Mouse (Mus musculus) intestine, embryonic 14.5 days (tissue): ENCODE results near the gene Fam13c. TPM values are rescaled to one million over a fixed set of nuclear protein-coding genes. Genes with fewer than 3 reads are reported as not detected.
A peak's percentile ranks its signal among the peaks of the same experiment; 100 is the strongest.

Experiments used
- ATAC-seq: fragments of 200-750 bp; cut with Nextera tagmentation; replicated peaks from 2 replicates; pipeline ENCODE4 v1.8.0; 2017; ENCODE audit warnings: low read depth, moderate number of reproducible peaks, moderate TSS enrichment, moderate library complexity; ENCODE audit not compliant: low FRiP score, low TSS enrichment
- DNase-seq: peaks from one replicate; pipeline ENCODE4 v3.0.0-alpha.2; 2018; ENCODE audit warnings: low spot score
- H3K27ac ChIP-seq: fragments of 300-500 bp; sonication (generic); 2 replicates; pipeline ENCODE4 v1.5.1; 2014; ENCODE audit warnings: low read depth, mild to moderate bottlenecking, control low read depth
- H3K27me3 ChIP-seq: fragments of 300-500 bp; sonication (generic); replicated peaks from 2 replicates; pipeline ENCODE4 v1.6.1; 2014; ENCODE audit warnings: low read length, control low read depth; ENCODE audit not compliant: control insufficient read depth, insufficient read depth
- H3K36me3 ChIP-seq: fragments of 300-500 bp; sonication (generic); 2 replicates; pipeline ENCODE4 v1.6.1; 2014; ENCODE audit warnings: low read length, control low read depth; ENCODE audit not compliant: control insufficient read depth, insufficient read depth
- H3K4me1 ChIP-seq: fragments of 300-500 bp; sonication (generic); replicated peaks from 2 replicates; pipeline ENCODE4 v1.6.1; 2014; ENCODE audit warnings: low read length, control low read depth, mixed read lengths; ENCODE audit not compliant: control insufficient read depth, insufficient read depth
- H3K4me2 ChIP-seq: fragments of 300-500 bp; sonication (generic); 2 replicates; pipeline ENCODE4 v1.6.1; 2014; ENCODE audit warnings: low read length
- H3K4me3 ChIP-seq: fragments of 300-500 bp; sonication (generic); 2 replicates; pipeline ENCODE4 v1.5.1; 2014; ENCODE audit warnings: low read depth, low read length, control low read depth, mixed read lengths
- H3K9ac ChIP-seq: fragments of 300-500 bp; sonication (generic); 2 replicates; pipeline ENCODE4 v1.6.1; 2014; ENCODE audit warnings: mild to moderate bottlenecking, low read length
- H3K9me3 ChIP-seq: fragments of 300-500 bp; sonication (generic); 2 replicates; pipeline ENCODE4 v1.6.1; 2016; ENCODE audit warnings: low read length, control low read depth; ENCODE audit not compliant: control insufficient read depth
- WGBS: fragments of 180-500 bp; shearing (Covaris S2); extraction: QIAGEN DNeasy Blood & Tissue Kit; methylation state at CpG from one replicate; pipeline ENCODE4 v1.1.7; 2014; 5-methylcytosine and 5-hydroxymethylcytosine counted together
- polyA plus RNA-seq: library from polyadenylated mRNA; unstranded; fragments of >200 nt; fragmentation: Nextera tagmentation; extraction: Ambion mirVana; gene quantifications from 2 replicates; pipeline ENCODE4 v1.2.1, GENCODE M21; 2014

Fam13c gene
- polyA plus RNA-seq, 1 experiment from 2014 or later = 9.7 TPM

DNA sequence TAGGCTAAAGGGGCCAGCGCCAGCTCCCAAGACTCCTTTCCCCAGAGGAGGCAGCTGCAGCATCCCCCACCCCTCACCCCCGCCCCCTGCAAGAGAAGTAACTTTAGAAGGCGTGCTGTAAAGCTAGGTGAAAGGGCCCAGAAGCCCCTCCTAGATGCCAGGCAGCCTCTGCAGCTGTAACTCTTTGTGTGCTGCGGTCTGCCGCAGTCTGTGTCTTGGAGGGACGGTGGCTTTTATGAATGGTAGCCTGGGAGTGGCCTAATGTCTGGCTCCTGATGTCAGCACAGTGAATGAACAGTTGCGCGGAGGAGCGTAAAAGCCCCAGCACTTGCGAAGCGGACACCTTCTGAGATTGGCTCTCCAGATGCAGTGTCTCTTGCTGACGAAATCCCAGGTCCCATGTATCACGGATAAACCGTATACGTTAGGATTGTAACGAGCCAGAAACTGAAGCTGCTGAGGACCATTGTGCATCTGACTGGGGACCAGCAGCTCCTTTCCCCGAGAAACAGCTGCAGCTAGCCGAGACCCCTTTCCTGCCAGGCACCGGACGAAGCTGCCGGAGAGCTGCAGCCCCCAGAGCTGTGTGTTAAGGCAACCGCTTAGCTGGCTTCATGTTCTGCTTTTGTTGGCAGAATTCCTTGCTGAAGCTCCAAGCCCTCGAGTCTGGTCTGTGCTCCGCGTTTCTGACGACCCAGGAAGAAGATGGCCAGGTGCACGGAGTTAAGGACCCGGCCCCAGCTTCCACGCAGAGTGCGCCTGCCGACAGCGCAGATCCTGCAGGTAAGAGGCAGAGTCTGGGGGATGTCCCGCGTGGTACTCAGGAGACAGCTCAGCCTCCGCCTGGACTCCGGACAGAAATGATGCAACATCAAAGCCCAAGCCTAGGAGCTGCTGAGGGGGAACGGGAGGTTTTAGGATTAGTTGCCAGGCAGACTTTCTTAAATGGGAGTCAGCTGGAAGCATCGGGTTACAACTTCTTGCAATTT, 80.2 kb downstream of the Fam13c start:
- H3K27ac ChIP-seq = no peak overlapping the region; the same call in 1 of the 2 replicates
- H3K36me3 ChIP-seq = no peaks in the 10 kb centered on the region
- no peaks in the 10 kb centered on the region for H3K27me3 ChIP-seq
- peak overlapping the region; percentile 41 for H3K4me3 ChIP-seq
- 0 out of 2 replicates have a peak, but pooled peaks cover under 1% of the 10 kb centered on the region for H3K9me3 ChIP-seq
- peak; percentile 73 for DNase-seq
- H3K4me1 ChIP-seq = peaks cover 5% of the 10 kb centered on the region; the same call in 1 of the 2 replicates
- 1% methylated on average over 38 of the region's 38 CpGs for WGBS
- peak overlapping the region; percentile 30 for H3K9ac ChIP-seq
- H3K4me2 ChIP-seq = peak overlapping the region; percentile 90
- ATAC-seq = peak; percentile 62

DNA sequence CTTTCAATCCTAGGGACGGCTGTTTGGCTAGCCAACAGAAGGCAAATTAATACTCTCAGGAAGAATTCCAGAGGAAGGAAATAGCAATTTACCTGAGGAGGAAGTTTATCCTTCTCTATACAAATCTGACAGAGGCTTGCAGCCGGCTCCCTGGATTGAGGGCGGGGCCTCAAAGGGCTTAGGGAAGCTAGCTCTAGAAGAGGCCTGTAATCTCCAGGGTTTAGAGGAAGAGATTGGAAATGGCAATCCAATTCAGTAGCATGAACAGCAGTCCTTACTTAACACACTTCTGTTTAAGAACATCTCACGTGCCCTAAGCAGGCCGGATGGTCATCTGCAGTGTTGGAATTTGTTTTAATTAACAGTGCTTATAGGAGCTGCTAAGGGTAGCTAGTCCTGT, 81.1 kb downstream of the Fam13c start:
- peaks cover 5% of the 10 kb centered on the region; the same call in 1 of the 2 replicates for H3K4me1 ChIP-seq
- H3K27me3 ChIP-seq = no peaks in the 10 kb centered on the region
- no peak overlapping the region for H3K9ac ChIP-seq
- WGBS = 22% methylated on average over 5 of the region's 5 CpGs
- DNase-seq (no peak), ATAC-seq (no peak)
- 0 out of 2 replicates have a peak, but pooled peaks cover 4% of the 10 kb centered on the region for H3K9me3 ChIP-seq
- peak overlapping the region; percentile 90 for H3K4me2 ChIP-seq
- peak overlapping the region; percentile 41 for H3K4me3 ChIP-seq
- H3K36me3 ChIP-seq = no peaks in the 10 kb centered on the region
- H3K27ac ChIP-seq = no peak overlapping the region

DNA sequence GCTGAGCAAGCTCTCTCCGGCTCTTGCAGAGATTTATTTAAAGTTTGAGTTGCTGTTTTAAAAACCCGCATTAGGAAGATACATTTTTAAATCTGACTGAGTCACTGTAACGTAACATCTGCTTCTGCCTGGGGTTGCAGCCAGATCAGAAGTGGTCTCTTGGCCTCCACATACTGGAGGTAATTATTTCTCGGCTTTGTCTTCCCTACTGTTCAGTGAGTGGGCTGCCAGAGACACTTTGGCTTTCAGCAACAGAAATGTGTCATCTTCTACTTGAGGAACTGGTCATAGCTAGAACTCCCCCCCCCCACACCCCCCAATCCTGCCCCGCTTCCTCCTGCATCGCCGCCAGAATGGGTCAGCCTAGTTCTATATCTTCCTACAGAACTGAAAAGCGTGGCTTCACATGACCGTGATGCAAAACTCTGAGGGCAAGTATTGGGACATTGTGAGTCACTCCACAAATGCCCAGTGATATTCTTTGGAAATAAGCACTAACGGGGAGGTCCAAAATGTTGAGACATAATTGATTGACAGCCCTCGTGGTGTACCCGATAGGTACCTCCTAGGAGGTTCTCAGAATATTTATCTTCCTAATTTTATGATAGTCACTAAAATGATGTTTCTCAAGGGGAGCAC, 90.0 kb downstream of the Fam13c start:
- 70% methylated on average over 12 of the region's 12 CpGs for WGBS
- ATAC-seq = no peak
- H3K27ac ChIP-seq = peak overlapping the region; percentile 47; the same call in 1 of the 2 replicates

GRCm38 (mm10) chr10:70532249-70532648, 92.0 kb downstream of the Fam13c start:
- no peaks in the 10 kb centered on the region for H3K27me3 ChIP-seq
- no peak overlapping the region for H3K27ac ChIP-seq
- H3K9me3 ChIP-seq = no peaks in the 10 kb centered on the region
- no peak overlapping the region for H3K4me2 ChIP-seq
- ATAC-seq (no peak), DNase-seq (peak; percentile 10)
- H3K36me3 ChIP-seq = no peaks in the 10 kb centered on the region
- H3K4me1 ChIP-seq = no peaks in the 10 kb centered on the region
- H3K4me3 ChIP-seq = no peak overlapping the region
- H3K9ac ChIP-seq = no peak overlapping the region
- WGBS = 86% methylated on average over 9 of the region's 9 CpGs

More for the DNA sequence above, 90.0 kb downstream of the Fam13c start:
- H3K27me3 ChIP-seq = no peaks in the 10 kb centered on the region
- H3K9ac ChIP-seq = no peak overlapping the region
- H3K4me3 ChIP-seq = no peak overlapping the region
- DNase-seq = no peak
- no peaks in the 10 kb centered on the region for H3K4me1 ChIP-seq
- H3K9me3 ChIP-seq = 0 out of 2 replicates have a peak, but pooled peaks cover 4% of the 10 kb centered on the region
- no peaks in the 10 kb centered on the region for H3K36me3 ChIP-seq
- H3K4me2 ChIP-seq = no peak overlapping the region

DNA sequence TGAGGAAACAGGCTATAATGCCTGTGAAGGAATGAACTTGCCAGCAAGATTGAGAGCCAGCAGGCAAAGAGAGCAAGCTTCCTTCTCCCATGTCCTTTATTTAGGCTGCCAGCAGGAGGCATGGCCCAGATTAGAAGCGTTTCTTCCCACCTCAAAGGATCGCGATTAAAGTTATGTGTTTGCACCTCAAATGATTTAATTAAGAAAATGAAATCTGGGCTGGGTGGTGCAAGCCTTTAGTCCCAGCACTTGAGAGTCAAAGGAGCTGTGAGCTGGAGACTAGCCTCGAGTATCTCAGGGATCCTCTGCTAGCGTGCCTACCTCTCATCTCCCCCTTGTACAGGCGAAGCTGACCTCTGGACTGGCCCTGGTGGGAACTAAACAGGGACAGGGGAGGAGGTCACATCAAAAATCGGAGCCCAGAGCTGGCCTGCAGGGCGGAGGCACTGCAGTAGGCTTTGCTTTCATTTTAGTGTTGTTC, 93.1 kb downstream of the Fam13c start:
- H3K4me2 ChIP-seq = no peak overlapping the region
- no peaks in the 10 kb centered on the region for H3K36me3 ChIP-seq
- no peak overlapping the region for H3K4me3 ChIP-seq
- H3K4me1 ChIP-seq = no peaks in the 10 kb centered on the region
- H3K9ac ChIP-seq = no peak overlapping the region
- no peak overlapping the region for H3K27ac ChIP-seq
- no peak for DNase-seq
- ATAC-seq = no peak
- WGBS = 80% methylated on average over 8 of the region's 8 CpGs
- H3K9me3 ChIP-seq = no peaks in the 10 kb centered on the region
- no peaks in the 10 kb centered on the region for H3K27me3 ChIP-seq

- ATAC-seq (no peak), DNase-seq (no peak)
- Histone ChIP-seq H3K9ac (no peak overlapping the region), H3K36me3 (no peaks in the 10 kb centered on the region), H3K4me3 (no peak overlapping the region), H3K27ac (no peak overlapping the region), H3K9me3 (no peaks in the 10 kb centered on the region), H3K27me3 (no peaks in the 10 kb centered on the region), H3K4me2 (no peak overlapping the region), H3K4me1 (no peaks in the 10 kb centered on the region)
- 89% methylated on average over 12 of the region's 12 CpGs for WGBS
Measured at GRCm38 (mm10) chr10:70533986-70534385, 93.7 kb downstream of the Fam13c start.

GRCm38 (mm10) chr10:70534571-70534970, 94.3 kb downstream of the Fam13c start:
- Histone ChIP-seq H3K4me2 (no peak overlapping the region), H3K27ac (no peak overlapping the region), H3K4me3 (no peak overlapping the region), H3K9ac (no peak overlapping the region), H3K36me3 (no peaks in the 10 kb centered on the region), H3K27me3 (no peaks in the 10 kb centered on the region), H3K4me1 (no peaks in the 10 kb centered on the region), H3K9me3 (no peaks in the 10 kb centered on the region)
- ATAC-seq (no peak), DNase-seq (peak; percentile 40)
- 97% methylated on average over 10 of the region's 10 CpGs for WGBS

GRCm38 (mm10) chr10:70535401-70535800, 95.1 kb downstream of the Fam13c start:
- H3K36me3 ChIP-seq = no peaks in the 10 kb centered on the region
- no peaks in the 10 kb centered on the region for H3K9me3 ChIP-seq
- 91% methylated on average over 12 of the region's 12 CpGs for WGBS
- no peak overlapping the region for H3K4me3 ChIP-seq
- H3K27me3 ChIP-seq = no peaks in the 10 kb centered on the region
- no peaks in the 10 kb centered on the region for H3K4me1 ChIP-seq
- H3K27ac ChIP-seq = no peak overlapping the region
- H3K4me2 ChIP-seq = no peak overlapping the region
- ATAC-seq (no peak), DNase-seq (peak; percentile 39)
- H3K9ac ChIP-seq = no peak overlapping the region
